Mouse (Mus musculus) testis, postnatal 14 days (tissue): ENCODE results near the gene Med26.

Source experiments
- DNase-seq: peaks from one replicate; pipeline ENCODE4 v3.0.0; 2021; ENCODE audit warnings: low spot score

Gene Med26

DNA sequence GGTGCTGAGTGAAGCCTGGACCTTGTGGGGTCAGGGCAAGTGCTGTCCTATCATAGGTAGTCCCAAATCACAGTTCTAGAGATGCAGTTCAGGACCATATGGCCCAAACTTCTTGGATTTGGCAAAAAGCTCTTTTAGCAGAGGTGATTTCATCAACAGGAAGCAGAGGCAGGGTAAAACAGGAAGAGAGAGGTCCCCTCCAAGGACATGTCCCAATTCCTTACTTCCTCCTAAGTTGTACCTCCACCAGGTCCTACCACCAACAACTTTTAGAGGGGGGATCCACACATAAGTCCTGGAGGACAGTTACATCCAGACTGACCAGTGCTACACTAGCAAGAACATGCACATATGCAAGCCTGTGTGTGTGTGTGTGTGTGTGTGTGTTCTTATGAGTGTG, 61.1 kb downstream of the Med26 start:
- no peak for DNase-seq

- no peak for DNase-seq
These were observed 62.4 kb downstream of the Med26 start for GRCm38 (mm10) chr8:72485456-72486199.

DNA sequence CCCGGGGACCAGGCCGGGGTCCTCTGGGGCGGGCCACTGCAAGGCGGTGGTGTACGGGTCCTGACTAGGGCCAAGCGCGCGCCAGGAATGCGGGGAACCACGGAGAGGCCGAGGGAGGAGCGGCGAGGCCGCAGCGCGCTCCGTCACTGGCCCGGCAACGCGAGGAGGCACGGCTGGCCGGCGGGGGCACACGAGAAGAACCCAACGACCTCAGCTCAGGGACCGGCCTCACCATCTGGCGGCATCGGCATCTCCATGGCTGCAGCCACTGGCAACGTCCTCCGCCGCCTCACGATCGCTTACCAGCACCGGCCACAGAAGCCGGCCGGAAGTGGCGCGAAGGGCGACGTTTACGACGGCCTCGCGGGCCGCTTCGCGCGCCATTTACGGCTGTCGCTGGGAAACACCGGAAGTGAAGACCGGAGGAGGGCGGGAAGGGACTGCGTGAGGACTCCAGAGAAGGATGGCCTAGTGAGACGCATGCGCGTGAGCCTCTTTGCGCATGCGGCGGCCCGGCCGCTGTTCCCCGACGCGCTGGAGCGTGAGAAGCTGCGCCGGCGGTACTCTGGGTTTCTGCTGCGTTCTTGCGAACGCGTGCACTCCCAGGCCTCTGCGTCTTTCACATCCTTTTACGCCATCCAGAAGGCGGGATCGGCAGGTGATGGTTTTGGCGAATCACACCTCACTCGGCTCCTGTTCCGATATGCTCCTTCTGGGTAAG, 73.1 kb downstream of the Med26 start, which contains the start of gene Cherp:
Gene Cherp (minus strand): TSS at position 401 of the 721 bp plus-strand sequence.
- DNase-seq, result peak; percentile 99

DNA sequence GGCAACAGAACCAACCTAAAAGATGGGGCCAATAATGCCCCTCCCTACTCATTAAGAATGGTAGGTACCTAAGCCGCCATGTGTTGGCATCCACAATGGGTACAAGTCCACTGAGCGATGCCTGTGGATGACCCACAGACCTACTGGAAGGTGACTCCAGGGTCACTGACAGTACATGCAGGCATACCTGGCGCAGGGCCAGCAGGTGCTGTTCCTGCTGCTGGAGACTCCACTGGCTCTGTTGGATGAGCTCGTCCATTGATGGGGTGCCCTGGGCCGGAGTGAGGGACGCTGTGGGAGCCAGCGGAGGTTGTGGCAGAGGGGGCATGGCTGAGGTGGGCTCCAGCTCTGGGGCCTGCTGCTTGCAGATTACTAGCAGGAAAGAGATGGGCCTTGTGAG, 77.4 kb downstream of the Med26 start:
- DNase-seq, result no peak

GRCm38 (mm10) chr8:72469984-72470383, 78.1 kb downstream of the Med26 start:
- no peak for DNase-seq

DNA sequence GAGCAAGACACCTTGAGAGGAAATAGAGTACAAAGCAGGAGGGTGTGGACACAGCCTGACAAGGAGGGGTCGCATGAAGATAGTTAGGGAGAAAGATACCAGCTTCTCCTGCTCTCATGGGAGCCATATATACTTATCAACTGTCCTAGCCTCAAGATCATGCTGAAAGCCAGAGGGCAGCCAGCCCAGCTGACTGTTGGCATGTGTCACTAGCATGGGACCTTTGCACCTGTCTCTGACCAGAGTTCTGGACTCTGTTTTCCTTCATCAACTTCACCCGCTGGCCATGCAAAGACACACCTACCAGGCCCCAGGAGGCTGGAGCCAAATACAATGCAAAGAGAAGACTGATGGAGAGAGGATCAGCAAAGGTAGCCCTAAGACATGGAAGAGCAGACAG, 78.8 kb downstream of the Med26 start:
- no peak for DNase-seq

GRCm38 (mm10) chr8:72464211-72464610, 83.9 kb downstream of the Med26 start:
- no peak for DNase-seq

- no peak for DNase-seq
These were observed 88.1 kb downstream of the Med26 start for GRCm38 (mm10) chr8:72459881-72460533.

- DNase-seq, result no peak
These were observed 89.6 kb downstream of the Med26 start for GRCm38 (mm10) chr8:72458457-72458856.

GRCm38 (mm10) chr8:72457806-72458205, 90.3 kb downstream of the Med26 start:
- no peak for DNase-seq

DNA sequence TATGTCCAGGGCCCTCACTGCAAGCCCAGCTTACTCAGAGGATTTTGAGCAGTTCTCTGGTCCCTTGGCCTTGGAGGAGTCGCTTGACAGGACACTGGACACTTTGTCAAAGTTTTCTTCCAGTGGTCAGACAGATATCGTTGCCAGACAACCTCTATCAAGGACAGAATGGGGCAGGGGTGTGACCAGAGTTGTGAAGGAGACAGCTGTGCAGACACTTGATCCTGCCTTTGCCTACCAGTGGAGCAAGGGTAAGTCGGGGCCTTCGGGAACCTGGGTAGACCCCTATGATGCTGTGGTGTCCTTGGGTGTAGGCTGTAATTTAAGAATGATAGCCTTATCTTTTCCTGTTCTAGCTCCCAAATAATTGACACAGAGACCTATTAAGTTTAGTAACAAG, 92.8 kb downstream of the Med26 start:
- DNase-seq, result peak; percentile 55

DNA sequence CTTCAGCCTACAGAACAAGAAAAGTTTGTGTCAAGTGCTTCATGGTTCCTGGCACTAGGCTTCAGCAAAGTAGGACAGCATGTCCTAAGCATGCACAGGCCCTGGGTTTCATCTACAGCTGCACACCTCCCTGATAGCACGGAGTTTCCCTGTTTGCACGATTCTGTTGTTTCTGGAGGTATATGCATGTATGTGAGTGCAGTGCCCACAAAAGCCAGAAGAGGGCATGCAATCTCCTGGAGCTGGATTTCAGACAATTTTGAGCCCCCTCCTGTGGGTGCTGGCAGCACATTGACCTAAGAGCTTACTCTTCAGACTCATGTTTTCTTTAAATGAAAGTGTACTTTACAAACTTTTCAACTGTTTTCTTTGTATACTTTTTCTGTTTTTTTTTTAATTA, 94.2 kb downstream of the Med26 start:
- DNase-seq, result no peak

DNA sequence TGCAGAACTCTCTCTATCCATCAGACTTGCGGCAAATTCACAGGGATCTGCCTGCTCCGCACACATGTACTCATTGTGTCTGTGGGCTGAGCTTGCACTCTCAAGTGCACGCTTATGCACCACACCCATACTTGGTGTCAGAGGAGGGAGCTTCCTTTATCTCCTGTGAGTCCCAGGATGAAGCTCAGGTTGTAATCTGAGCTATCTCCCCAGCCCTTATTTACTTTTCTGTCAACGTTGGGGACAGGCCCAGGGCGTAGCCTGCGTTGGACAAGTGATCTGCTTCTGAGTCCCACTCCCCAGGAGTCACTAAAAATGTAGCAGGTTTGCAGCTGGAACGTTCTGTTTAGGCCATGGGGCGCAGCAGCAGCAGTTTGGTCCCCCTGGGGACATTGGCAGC, 96.6 kb downstream of the Med26 start:
- DNase-seq, result no peak

DNA sequence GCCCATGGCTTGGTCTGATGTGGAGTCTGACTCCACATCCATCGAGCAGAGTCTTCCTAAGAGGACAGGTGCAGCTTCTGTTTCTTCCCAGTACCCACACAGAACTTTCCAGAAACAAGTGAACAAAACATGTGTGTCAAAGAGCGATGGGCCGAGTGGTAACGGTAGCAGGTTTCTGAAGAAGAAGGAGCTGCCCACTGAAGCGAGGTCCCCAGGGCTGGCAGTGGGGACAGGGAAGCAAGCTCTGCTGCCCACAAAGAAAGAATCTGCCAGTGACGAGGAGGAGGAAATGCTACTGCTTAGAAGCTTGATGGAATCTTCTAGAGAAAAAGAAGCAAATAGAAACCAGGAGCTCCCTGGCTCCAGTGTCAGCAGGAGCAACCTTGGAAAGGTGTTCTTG, 103.0 kb downstream of the Med26 start:
- no peak for DNase-seq
